Mouse (Mus musculus) left cerebral cortex, postnatal 14 days (tissue): ENCODE measurements around the gene Cep19. TPM values are rescaled to one million over a fixed set of nuclear protein-coding genes. Genes with fewer than 3 reads are reported as not detected.
A peak's percentile ranks its signal among the peaks of the same experiment; 100 is the strongest.

ENCODE experiments used
- DNase-seq, 2 experiments: peaks; one replicate each; pipeline ENCODE4 v3.0.0; 2021 to 2022; ENCODE audit warnings: low spot score in 2 of 2, mixed read lengths in 1 of 2
- intact Hi-C: fragments of 180-260 bp; cut with DNase I; formaldehyde crosslinking; loops from one replicate; pipeline ENCODE4 v1.15.1; 2025
- total RNA-seq, 2 experiments: library from RNA; stranded (reverse); gene quantifications; 2 replicates each; pipeline ENCODE4 v1.2.3; 2021

The Cep19 gene
- total RNA-seq, 2 experiments from 2014 or later = 68.6 to 71.2 TPM

GRCm38 (mm10) chr16:32102295-32102694 is 2.7 kb downstream of the Cep19 start:
- intact Hi-C loops = no loop called here
- no peak for DNase-seq

GRCm38 (mm10) chr16:32105698-32106097 is 6.1 kb downstream of the Cep19 start:
- DNase-seq = no peak
- intact Hi-C loops = no loop called here

- DNase-seq = no peak
- intact Hi-C loops = no loop called here
Observed at GRCm38 (mm10) chr16:32107342-32108045, 7.9 kb downstream of the Cep19 start.

GRCm38 (mm10) chr16:32108170-32108569 is 8.6 kb downstream of the Cep19 start:
- intact Hi-C loops = no loop called here
- DNase-seq = no peak

- DNase-seq = no peak
- intact Hi-C loops = no loop called here
Observed at GRCm38 (mm10) chr16:32108578-32108977, 9.0 kb downstream of the Cep19 start.

- DNase-seq = peak in 1 of 2 experiments; percentile 64
- intact Hi-C loops = loop anchor here (5.0 kb wide), 1 partner anchor 136 kb away; the partner anchor contains the start of genes Fbxo45 and Wdr53
Observed at GRCm38 (mm10) chr16:32110951-32111699, 11.5 kb downstream of the Cep19 start.

- intact Hi-C loops = loop anchor here (5.0 kb wide), 1 partner anchor 134 kb away; the partner anchor contains the start of genes Fbxo45 and Wdr53
- peak; percentile 68 to 72 for DNase-seq
Observed at GRCm38 (mm10) chr16:32113541-32114218, 14.1 kb downstream of the Cep19 start.

- no peak for DNase-seq
- intact Hi-C loops = loop anchor here (5.0 kb wide), 1 partner anchor 133 kb away; the partner anchor contains the start of genes Fbxo45 and Wdr53
Observed at GRCm38 (mm10) chr16:32114406-32114805, 14.8 kb downstream of the Cep19 start.

- DNase-seq = peak; percentile 77 to 88
- intact Hi-C loops = loop anchor here (5.0 kb wide), 2 partner anchors 87 to 132 kb away; partner anchors contain the start of genes Fbxo45 and Wdr53
Observed at GRCm38 (mm10) chr16:32114968-32115695, 15.5 kb downstream of the Cep19 start.

- intact Hi-C loops = loop anchor here (5.0 kb wide), 1 partner anchor 87 kb away; no protein-coding TSS in a partner anchor
- no peak for DNase-seq
Observed at GRCm38 (mm10) chr16:32115781-32116180, 16.2 kb downstream of the Cep19 start.

GRCm38 (mm10) chr16:32116186-32116585 is 16.6 kb downstream of the Cep19 start:
- DNase-seq = no peak
- intact Hi-C loops = loop anchor here (5.0 kb wide), 1 partner anchor 86 kb away; no protein-coding TSS in a partner anchor

- no peak for DNase-seq
- intact Hi-C loops = no loop called here
Observed at GRCm38 (mm10) chr16:32120454-32120853, 20.9 kb downstream of the Cep19 start.

GRCm38 (mm10) chr16:32124020-32124419 is 24.4 kb downstream of the Cep19 start:
- intact Hi-C loops = no loop called here
- DNase-seq = no peak

GRCm38 (mm10) chr16:32124444-32125335 is 25.1 kb downstream of the Cep19 start:
- intact Hi-C loops = no loop called here

GRCm38 (mm10) chr16:32125364-32125763 is 25.8 kb downstream of the Cep19 start:
- intact Hi-C loops = no loop called here
- DNase-seq = no peak

More at GRCm38 (mm10) chr16:32124444-32125335, 25.1 kb downstream of the Cep19 start:
- DNase-seq = no peak

- intact Hi-C loops = no loop called here
- DNase-seq = no peak
Observed at GRCm38 (mm10) chr16:32127046-32127445, 27.4 kb downstream of the Cep19 start.

- intact Hi-C loops = no loop called here
- no peak for DNase-seq
Observed at GRCm38 (mm10) chr16:32129449-32130189, 30.0 kb downstream of the Cep19 start.
